Mouse (Mus musculus) naive thymus-derived CD4-positive, alpha-beta T cell, adult 2 months (primary cell): Measurements from ENCODE around the gene Lcmt2.
"Not testable (repeated sequence)": the region's sequence is repeated elsewhere in the genome, so short reads cannot be mapped to it uniquely, and the experiment has no call there.

ENCODE experiments used
- DNase-seq: peaks from one replicate; pipeline ENCODE4 v3.0.0-alpha.2; 2011; ENCODE audit warnings: low read depth

The Lcmt2 gene

GRCm38 (mm10) chr2:121140018-121140882 lies at the start of gene Lcmt2, which contains the start of gene Adal:
Gene Lcmt2 (minus strand): TSS chr2:121140653.
Gene Adal (plus strand): TSS chr2:121140428.
- peak; percentile 93 for DNase-seq

DNA sequence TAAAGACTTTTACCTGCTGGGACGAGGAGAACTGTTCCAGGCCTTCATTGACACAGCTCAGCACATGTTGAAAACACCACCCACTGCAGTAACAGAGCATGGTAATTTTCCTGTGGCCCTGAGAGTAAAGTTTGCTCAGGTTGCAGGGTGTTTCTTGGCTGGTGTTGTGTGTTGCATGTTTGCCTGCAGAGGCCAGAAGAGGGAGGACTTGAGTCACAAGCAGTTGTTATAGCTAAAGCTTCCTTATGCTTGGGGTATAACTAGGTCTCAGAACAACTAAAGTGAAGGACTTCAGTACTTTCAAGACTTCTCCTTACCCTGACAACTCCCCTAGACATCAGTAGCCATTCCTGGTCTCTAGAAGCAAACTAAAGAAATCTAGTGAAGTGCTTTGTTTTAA lies 48.1 kb upstream of the Lcmt2 start:
- DNase-seq = no peak

DNA sequence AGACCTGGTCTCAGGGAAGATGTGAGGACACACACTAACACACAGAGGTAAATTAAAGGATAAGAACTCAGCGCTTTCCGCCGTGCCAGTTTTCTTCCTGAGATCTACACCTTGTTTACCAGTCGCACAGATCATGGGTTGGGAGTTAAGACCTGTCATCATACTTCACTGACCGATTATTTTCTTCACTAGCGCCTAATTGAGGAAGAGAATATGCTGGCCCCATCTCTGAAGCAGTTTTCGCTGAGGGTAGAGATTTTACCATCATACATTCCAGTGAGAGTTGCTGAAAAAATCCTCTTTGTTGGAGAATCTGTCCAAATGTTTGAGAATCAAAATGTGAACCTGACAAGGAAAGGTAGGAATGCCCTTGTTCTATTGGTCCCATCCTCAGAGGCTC lies 43.7 kb upstream of the Lcmt2 start:
- DNase-seq = no peak

DNA sequence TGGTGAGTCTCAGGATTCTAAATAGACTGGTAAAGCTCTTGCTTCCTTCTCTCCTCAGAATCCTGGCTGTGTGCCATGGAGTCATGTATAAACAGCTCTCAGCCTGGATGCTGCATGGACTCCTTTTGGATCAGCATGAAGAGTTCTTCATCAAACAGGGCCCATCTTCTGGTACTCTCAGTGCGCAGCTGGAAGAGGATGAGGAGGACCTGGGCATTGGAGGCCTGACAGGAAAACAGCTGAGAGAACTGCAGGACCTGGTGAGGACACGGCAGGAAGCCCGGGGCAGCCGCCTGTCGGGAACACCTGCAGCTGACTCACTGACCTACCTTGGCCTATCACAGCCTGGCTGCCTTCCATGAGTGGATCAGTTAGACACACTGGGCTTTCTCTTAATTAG lies 43.0 kb upstream of the Lcmt2 start:
- DNase-seq = no peak

DNA sequence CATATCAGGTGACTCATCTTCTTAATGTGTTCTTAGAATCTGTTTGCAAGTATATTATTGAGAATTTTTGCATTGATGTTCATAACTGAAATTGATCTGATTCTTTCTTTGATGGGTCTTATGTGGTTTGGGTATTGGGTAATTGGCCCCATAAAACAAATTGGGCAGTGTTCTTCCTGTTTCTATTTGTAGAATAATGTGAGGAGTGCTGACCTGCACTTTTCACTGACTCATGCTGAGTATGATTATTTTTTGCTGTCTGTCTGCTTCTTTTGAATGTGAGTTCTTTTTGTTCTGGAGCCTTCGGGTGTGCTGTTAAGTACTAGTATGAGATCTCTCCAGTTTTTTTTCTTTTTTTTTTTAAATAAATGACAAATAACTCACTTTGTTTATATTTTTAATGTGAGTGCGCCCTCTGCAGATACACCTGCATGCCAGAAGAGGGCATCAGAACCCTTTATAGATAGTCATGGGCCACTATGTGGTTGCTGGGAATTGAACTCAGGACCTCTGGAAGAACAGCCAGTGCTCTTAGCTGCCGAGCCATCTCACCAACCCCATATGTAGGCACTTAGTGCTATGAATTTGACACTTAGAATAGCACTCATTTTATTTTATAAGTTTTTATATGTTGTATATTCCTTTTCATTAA lies 38.5 kb upstream of the Lcmt2 start:
- no peak for DNase-seq

DNA sequence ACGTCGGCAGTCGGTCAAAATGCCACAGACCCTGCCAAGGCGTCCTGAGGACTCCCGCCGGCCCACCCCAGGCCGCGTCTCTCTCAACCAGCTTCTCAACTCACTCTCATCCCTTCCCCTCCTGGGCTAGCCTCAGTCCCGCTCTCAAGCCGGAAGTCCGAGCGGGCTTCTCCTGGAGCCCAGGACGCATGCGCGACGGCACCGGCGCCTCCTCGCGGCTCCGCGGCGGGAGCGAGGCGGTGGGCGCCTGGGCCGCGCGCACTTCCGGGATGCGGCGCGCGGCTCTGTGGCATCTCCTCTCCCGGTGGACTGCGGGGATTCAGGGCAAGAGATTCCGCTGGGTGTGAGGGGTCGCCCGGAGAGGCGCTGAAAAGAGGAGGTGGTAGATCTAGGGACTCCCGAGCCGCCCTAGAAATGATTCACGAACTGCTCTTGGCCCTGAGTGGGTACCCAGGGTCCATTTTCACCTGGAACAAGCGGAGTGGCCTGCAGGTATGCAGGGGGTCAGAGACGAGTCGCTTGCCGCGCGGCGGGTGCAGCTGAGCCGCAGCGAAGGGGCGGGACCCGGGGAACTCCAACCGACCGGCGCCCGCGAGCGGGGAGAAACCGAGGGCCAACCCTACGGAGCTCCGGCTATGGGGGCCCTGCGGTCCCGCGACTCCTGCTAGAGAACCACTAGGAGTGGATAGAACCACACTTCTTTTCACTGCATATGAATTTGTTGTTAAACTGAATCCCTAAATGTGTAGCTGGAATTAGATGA lies 30.7 kb upstream of the Lcmt2 start, which contains the start of gene Zscan29:
Gene Zscan29 (minus strand): TSS at position 146 of the 763 bp plus-strand sequence.
- DNase-seq = peak; percentile 92

DNA sequence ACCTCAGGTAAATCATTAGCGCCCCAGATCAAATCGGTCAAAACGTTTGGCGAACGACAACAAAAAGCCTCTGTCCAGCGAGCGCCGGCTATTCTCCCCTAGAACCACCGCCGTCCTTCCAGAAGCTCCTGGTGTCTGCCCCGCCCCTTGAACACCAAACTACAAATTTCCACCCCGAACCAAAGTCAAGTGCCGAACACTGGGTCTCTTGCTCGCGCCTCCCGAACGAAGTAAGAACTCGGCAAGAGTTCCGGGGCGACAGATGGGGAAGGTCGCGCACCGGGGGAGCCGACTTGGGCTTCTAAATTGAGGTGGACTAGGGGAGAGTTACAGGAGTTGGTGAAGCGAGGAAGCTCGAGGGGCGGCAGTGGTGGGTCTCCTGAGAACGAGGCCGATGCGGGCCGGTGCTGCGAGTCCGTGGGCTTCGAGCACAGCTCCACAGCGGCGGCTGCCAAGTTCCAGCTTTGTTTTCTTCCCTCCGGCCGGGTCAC lies 30.1 kb upstream of the Lcmt2 start, which contains the start of gene Tubgcp4:
Gene Tubgcp4 (plus strand): TSS at position 174 of the 491 bp plus-strand sequence.
- no peak for DNase-seq

DNA sequence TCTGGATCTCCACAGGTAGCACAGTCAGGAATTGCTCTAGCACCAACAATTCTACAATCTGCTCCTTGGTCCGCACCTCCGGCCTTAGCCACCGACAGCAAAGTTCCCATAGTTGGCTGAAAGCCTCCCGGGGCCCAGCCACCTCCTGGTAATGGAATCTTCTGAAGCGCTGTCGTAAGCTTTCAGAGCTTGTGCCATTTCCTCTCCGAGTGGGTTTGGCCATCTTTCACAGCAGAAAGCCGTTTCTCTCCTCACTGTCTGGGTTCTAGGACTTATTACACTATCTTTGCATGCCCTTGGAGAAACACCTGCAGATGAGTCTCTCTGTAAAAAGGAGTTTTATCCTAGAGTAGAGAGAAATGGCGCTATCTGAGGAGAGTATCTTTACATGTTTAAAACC lies 29.4 kb upstream of the Lcmt2 start:
- DNase-seq = peak; percentile 53

GRCm38 (mm10) chr2:121169173-121169572 lies 28.7 kb upstream of the Lcmt2 start:
- peak; percentile 11 for DNase-seq

- no peak for DNase-seq
These were observed 12.6 kb upstream of the Lcmt2 start for GRCm38 (mm10) chr2:121153100-121153499.

GRCm38 (mm10) chr2:121149679-121150078 lies 9.2 kb upstream of the Lcmt2 start:
- no peak for DNase-seq

GRCm38 (mm10) chr2:121142415-121142814 lies 2.0 kb upstream of the Lcmt2 start:
- DNase-seq = no peak

DNA sequence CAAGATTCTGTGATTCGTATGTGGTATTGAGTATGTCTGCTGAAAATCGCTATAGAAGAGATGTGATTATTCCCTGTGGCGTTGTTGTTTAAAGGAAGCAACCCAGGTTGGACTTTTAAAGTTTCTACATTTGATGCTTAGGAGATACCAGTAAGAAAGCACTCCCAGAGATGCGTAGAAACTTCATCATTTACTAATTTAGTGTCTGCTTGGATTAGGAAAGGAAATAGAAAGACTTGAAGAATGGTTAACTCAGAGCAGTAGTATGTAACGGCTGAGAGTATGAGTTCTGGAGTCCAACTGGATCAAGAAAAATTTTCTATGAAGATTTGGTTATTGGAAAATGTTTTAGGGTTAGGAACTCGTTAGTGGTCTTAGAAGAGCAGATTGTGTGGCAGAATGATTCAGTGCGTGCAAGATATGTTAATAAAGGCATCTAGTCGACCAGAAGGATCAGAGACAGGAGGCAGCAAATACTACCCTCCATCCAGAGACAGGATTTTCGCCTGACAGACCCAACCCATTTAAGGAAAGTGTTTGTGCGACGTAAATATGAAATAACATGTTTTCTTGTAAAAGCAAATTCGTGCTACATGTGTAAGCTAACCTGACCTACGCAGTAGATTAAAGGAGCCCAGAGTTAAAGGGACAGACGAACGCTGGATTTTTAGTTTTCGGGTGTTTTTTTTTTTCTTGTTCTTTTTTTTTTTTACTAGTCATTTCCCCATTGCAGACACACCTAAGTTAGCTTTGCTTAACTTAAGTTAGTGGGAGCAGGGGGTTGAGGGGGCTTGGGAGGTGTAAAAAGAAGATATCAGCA lies 973 bp upstream of the Lcmt2 start:
- peak; percentile 34 for DNase-seq

GRCm38 (mm10) chr2:121139266-121140017 lies 1.0 kb downstream of the Lcmt2 start:
- no peak for DNase-seq

DNA sequence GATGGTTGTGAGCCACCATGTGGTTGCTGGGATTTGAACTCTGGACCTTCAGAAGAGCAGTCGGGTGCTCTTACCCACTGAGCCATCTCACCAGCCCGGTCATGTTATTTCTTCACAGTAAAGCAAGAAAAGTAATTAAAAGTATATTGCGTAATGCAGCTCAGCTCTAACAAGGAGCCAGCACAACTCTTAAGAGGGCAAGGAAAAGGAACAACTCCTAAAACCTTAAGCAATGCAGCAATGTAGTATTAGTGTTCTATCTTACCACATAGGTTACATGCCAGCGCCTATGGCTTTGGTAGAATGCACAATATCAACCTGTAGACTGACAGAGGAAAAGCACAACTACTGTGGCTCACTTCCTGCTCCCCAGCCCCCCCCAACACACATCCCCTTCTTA lies 3.1 kb downstream of the Lcmt2 start:
- DNase-seq = peak; percentile 33

DNA sequence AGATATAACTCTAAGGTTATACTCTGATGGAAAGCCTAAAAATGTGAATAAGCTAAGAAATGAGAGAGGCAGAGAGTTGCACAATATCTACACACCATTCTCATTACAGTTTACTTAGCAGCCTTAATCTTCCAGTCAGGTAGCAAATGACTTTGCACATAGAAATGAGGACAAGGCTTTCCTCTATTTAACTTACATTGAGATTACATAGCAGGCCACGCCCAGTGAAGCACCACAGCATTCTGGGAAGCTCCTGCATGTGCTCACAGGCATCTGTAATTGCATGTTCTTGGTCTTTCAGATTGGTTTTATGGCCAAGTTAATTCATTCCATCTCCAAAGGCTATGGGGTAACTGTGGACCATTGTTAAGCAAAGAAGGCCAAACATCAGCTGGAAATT lies 7.6 kb downstream of the Lcmt2 start:
- DNase-seq = no peak

- no peak for DNase-seq
These were observed 11.4 kb downstream of the Lcmt2 start for GRCm38 (mm10) chr2:121128865-121129620.

GRCm38 (mm10) chr2:121127536-121127935 lies 12.9 kb downstream of the Lcmt2 start:
- no peak for DNase-seq

GRCm38 (mm10) chr2:121126302-121126701 lies 14.2 kb downstream of the Lcmt2 start:
- DNase-seq = not testable (repeated sequence)

DNA sequence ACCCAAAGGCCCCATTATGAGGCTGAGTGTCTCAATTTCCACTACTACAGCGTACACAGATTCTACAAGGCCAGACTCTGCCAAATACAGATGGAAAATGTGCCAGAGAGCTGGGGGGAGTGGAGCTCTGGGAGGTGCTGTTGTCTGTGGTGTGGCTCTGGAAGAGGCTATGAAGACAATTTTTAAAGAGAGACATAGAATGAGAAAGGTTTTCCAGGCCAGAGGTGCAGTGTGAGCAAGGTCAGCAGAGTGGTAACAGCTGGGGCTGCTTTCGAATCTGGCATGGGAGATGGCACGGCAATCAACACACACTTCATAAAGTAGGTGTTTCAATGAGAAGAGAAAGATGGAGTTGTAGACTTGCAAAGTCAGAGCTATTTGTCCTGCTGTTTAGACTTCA lies 21.2 kb downstream of the Lcmt2 start:
- DNase-seq = no peak
